Mouse (Mus musculus) lung, adult 2 months (tissue): ENCODE measurements around the gene Paip2b.

Experiments used
- CTCF ChIP-seq: fragments of 200-500 bp; IDR thresholded peaks from 2 replicates; pipeline ENCODE4 v1.5.1; 2011; ENCODE audit warnings: mild to moderate bottlenecking, low read length, control low read depth; ENCODE audit not compliant: insufficient read depth
- POLR2A ChIP-seq: fragments of 200-500 bp; IDR thresholded peaks from 2 replicates; pipeline ENCODE4 v1.6.1; 2011; ENCODE audit warnings: low read depth, mild to moderate bottlenecking, control low read depth, low read length, borderline replicate concordance; ENCODE audit errors: extremely low read depth

GRCm38 (mm10) chr6:83840086-83840485 lies 8.5 kb upstream of the Paip2b start:
- no peak for TF ChIP-seq CTCF
- no peak for TF ChIP-seq POLR2A
